Mouse (Mus musculus): ENCODE measurements around the gene Pcna. TPM values are rescaled to one million over a fixed set of nuclear protein-coding genes. Genes with fewer than 3 reads are reported as not detected.

The Pcna gene
- polyA plus RNA-seq, 1 experiment from 2014 or later = 410 TPM

- DNase-seq (ENCODE audit: low spot score) (no peak), ATAC-seq (ENCODE audit: insufficient number of reproducible peaks, low FRiP score, low TSS enrichment, low read depth) (no peak)
- Histone ChIP-seq H3K27ac (replicated peaks; ENCODE audit: low read depth, low read length) (no peak overlapping the region), H3K27me3 (ENCODE audit: control insufficient read depth, insufficient read depth, low read length) (no peaks in the 10 kb centered on the region), H3K4me2 (ENCODE audit: low read depth, severe bottlenecking) (no peak overlapping the region), H3K4me1 (ENCODE audit: control insufficient read depth, insufficient read depth, low read length) (no peaks in the 10 kb centered on the region; the same call in 1 of the 2 replicates), H3K4me3 (ENCODE audit: low read depth, low read length) (no peak overlapping the region), H3K36me3 (ENCODE audit: control insufficient read depth, insufficient read depth, low read length) (no peaks in the 10 kb centered on the region), H3K9me3 (ENCODE audit: control insufficient read depth, low read length) (no peaks in the 10 kb centered on the region), H3K9ac (ENCODE audit: low read length) (no peak overlapping the region)
- WGBS = 90% methylated on average over 3 of the region's 3 CpGs
Measured at GRCm38 (mm10) chr2:132266086-132266485, 13.0 kb upstream of the Pcna start.

GRCm38 (mm10) chr2:132265196-132265595 is 12.1 kb upstream of the Pcna start:
- WGBS = 89% methylated on average over 9 of the region's 9 CpGs
- Histone ChIP-seq H3K9ac (ENCODE audit: low read length) (no peak overlapping the region), H3K4me3 (ENCODE audit: low read depth, low read length) (no peak overlapping the region), H3K27ac (replicated peaks; ENCODE audit: low read depth, low read length) (no peak overlapping the region), H3K27me3 (ENCODE audit: control insufficient read depth, insufficient read depth, low read length) (no peaks in the 10 kb centered on the region), H3K4me1 (ENCODE audit: control insufficient read depth, insufficient read depth, low read length) (no peaks in the 10 kb centered on the region; the same call in 1 of the 2 replicates), H3K4me2 (ENCODE audit: low read depth, severe bottlenecking) (no peak overlapping the region), H3K36me3 (ENCODE audit: control insufficient read depth, insufficient read depth, low read length) (no peaks in the 10 kb centered on the region), H3K9me3 (ENCODE audit: control insufficient read depth, low read length) (no peaks in the 10 kb centered on the region)
- no peak for DNase-seq (ENCODE audit: low spot score)
- no peak for ATAC-seq (ENCODE audit: insufficient number of reproducible peaks, low FRiP score, low TSS enrichment, low read depth)

- H3K36me3 ChIP-seq (ENCODE audit: control insufficient read depth, insufficient read depth, low read length) = no peaks in the 10 kb centered on the region
- WGBS = 18% methylated on average over 6 of the region's 6 CpGs
- no peaks in the 10 kb centered on the region; the same call in 1 of the 2 replicates for H3K4me1 ChIP-seq (ENCODE audit: control insufficient read depth, insufficient read depth, low read length)
- peak overlapping the region; percentile 90 for H3K4me3 ChIP-seq (ENCODE audit: low read depth, low read length)
- peak overlapping the region; percentile 66 for H3K4me2 ChIP-seq (ENCODE audit: low read depth, severe bottlenecking)
- H3K9ac ChIP-seq (ENCODE audit: low read length) = peak overlapping the region; percentile 18; the same call in 1 of the 2 replicates
- no peaks in the 10 kb centered on the region for H3K27me3 ChIP-seq (ENCODE audit: control insufficient read depth, insufficient read depth, low read length)
- H3K9me3 ChIP-seq (ENCODE audit: control insufficient read depth, low read length) = no peaks in the 10 kb centered on the region
- no peak for DNase-seq (ENCODE audit: low spot score)
- no peak overlapping the region for H3K27ac ChIP-seq (replicated peaks; ENCODE audit: low read depth, low read length)
- no peak for ATAC-seq (ENCODE audit: insufficient number of reproducible peaks, low FRiP score, low TSS enrichment, low read depth)
Measured at GRCm38 (mm10) chr2:132264266-132264710, 11.2 kb upstream of the Pcna start.

- Histone ChIP-seq H3K36me3 (ENCODE audit: control insufficient read depth, insufficient read depth, low read length) (no peaks in the 10 kb centered on the region), H3K9ac (ENCODE audit: low read length) (peak overlapping the region; percentile 79), H3K4me1 (ENCODE audit: control insufficient read depth, insufficient read depth, low read length) (no peaks in the 10 kb centered on the region; the same call in 1 of the 2 replicates), H3K9me3 (ENCODE audit: control insufficient read depth, low read length) (no peaks in the 10 kb centered on the region), H3K4me2 (ENCODE audit: low read depth, severe bottlenecking) (peak overlapping the region; percentile 66), H3K4me3 (ENCODE audit: low read depth, low read length) (peak overlapping the region; percentile 90), H3K27me3 (ENCODE audit: control insufficient read depth, insufficient read depth, low read length) (no peaks in the 10 kb centered on the region), H3K27ac (replicated peaks; ENCODE audit: low read depth, low read length) (peak overlapping the region; percentile 58; the same call in 1 of the 2 replicates)
- WGBS = under 1% methylated on average over 47 of the region's 47 CpGs
- DNase-seq (ENCODE audit: low spot score) = peak; percentile 55
- peak; percentile 73; the same call in 1 of the 2 replicates for ATAC-seq (ENCODE audit: insufficient number of reproducible peaks, low FRiP score, low TSS enrichment, low read depth)
Measured at GRCm38 (mm10) chr2:132263421-132264265, 10.5 kb upstream of the Pcna start.

GRCm38 (mm10) chr2:132262879-132263398 is 9.8 kb upstream of the Pcna start, which contains the start of gene Cds2:
TSS of gene Cds2 (plus strand) at chr2:132263148.
- H3K9ac ChIP-seq (ENCODE audit: low read length) = peak within 1 kb of the TSS; percentile 79
- H3K27ac ChIP-seq (replicated peaks; ENCODE audit: low read depth, low read length) = peak within 1 kb of the TSS; percentile 58; the same call in 1 of the 2 replicates
- peak within 1 kb of the TSS; percentile 90 for H3K4me3 ChIP-seq (ENCODE audit: low read depth, low read length)
- no peaks in the 10 kb centered on the region for H3K36me3 ChIP-seq (ENCODE audit: control insufficient read depth, insufficient read depth, low read length)
- H3K4me1 ChIP-seq (ENCODE audit: control insufficient read depth, insufficient read depth, low read length) = no peaks in the 10 kb centered on the region; the same call in 1 of the 2 replicates
- no peaks in the 10 kb centered on the region for H3K9me3 ChIP-seq (ENCODE audit: control insufficient read depth, low read length)
- peak; percentile 98 for ATAC-seq (ENCODE audit: insufficient number of reproducible peaks, low FRiP score, low TSS enrichment, low read depth)
- peak; percentile 98 for DNase-seq (ENCODE audit: low spot score)
- H3K4me2 ChIP-seq (ENCODE audit: low read depth, severe bottlenecking) = peak within 1 kb of the TSS; percentile 66
- under 1% methylated on average over 49 of the region's 49 CpGs for WGBS
- H3K27me3 ChIP-seq (ENCODE audit: control insufficient read depth, insufficient read depth, low read length) = no peaks in the 10 kb centered on the region

- no peaks in the 10 kb centered on the region for H3K36me3 ChIP-seq (ENCODE audit: control insufficient read depth, insufficient read depth, low read length)
- no peak overlapping the region for H3K4me2 ChIP-seq (ENCODE audit: low read depth, severe bottlenecking)
- DNase-seq (ENCODE audit: low spot score) = no peak
- H3K27ac ChIP-seq (replicated peaks; ENCODE audit: low read depth, low read length) = no peak overlapping the region
- no peak overlapping the region for H3K9ac ChIP-seq (ENCODE audit: low read length)
- H3K4me1 ChIP-seq (ENCODE audit: control insufficient read depth, insufficient read depth, low read length) = no peaks in the 10 kb centered on the region; the same call in 1 of the 2 replicates
- WGBS = 77% methylated on average over 6 of the region's 6 CpGs
- H3K27me3 ChIP-seq (ENCODE audit: control insufficient read depth, insufficient read depth, low read length) = no peaks in the 10 kb centered on the region
- H3K9me3 ChIP-seq (ENCODE audit: control insufficient read depth, low read length) = no peaks in the 10 kb centered on the region
- no peak for ATAC-seq (ENCODE audit: insufficient number of reproducible peaks, low FRiP score, low TSS enrichment, low read depth)
- no peak overlapping the region for H3K4me3 ChIP-seq (ENCODE audit: low read depth, low read length)
Measured at GRCm38 (mm10) chr2:132262175-132262574, 9.1 kb upstream of the Pcna start.

GRCm38 (mm10) chr2:132260601-132261000 is 7.5 kb upstream of the Pcna start:
- Histone ChIP-seq H3K4me1 (ENCODE audit: control insufficient read depth, insufficient read depth, low read length) (no peaks in the 10 kb centered on the region; the same call in 1 of the 2 replicates), H3K9ac (ENCODE audit: low read length) (no peak overlapping the region), H3K36me3 (ENCODE audit: control insufficient read depth, insufficient read depth, low read length) (no peaks in the 10 kb centered on the region), H3K4me2 (ENCODE audit: low read depth, severe bottlenecking) (no peak overlapping the region), H3K27ac (replicated peaks; ENCODE audit: low read depth, low read length) (no peak overlapping the region), H3K9me3 (ENCODE audit: control insufficient read depth, low read length) (no peaks in the 10 kb centered on the region), H3K4me3 (ENCODE audit: low read depth, low read length) (no peak overlapping the region), H3K27me3 (ENCODE audit: control insufficient read depth, insufficient read depth, low read length) (no peaks in the 10 kb centered on the region)
- ATAC-seq (ENCODE audit: insufficient number of reproducible peaks, low FRiP score, low TSS enrichment, low read depth) (no peak), DNase-seq (ENCODE audit: low spot score) (no peak)
- WGBS = 93% methylated on average over 3 of the region's 3 CpGs

GRCm38 (mm10) chr2:132257350-132258068 is 4.4 kb upstream of the Pcna start:
- WGBS = 87% methylated on average over 6 of the region's 6 CpGs
- no peak overlapping the region for H3K4me2 ChIP-seq (ENCODE audit: low read depth, severe bottlenecking)
- H3K9me3 ChIP-seq (ENCODE audit: control insufficient read depth, low read length) = no peaks in the 10 kb centered on the region
- ATAC-seq (ENCODE audit: insufficient number of reproducible peaks, low FRiP score, low TSS enrichment, low read depth) (no peak), DNase-seq (ENCODE audit: low spot score) (no peak)
- H3K36me3 ChIP-seq (ENCODE audit: control insufficient read depth, insufficient read depth, low read length) = no peaks in the 10 kb centered on the region
- H3K9ac ChIP-seq (ENCODE audit: low read length) = no peak overlapping the region
- H3K4me1 ChIP-seq (ENCODE audit: control insufficient read depth, insufficient read depth, low read length) = no peaks in the 10 kb centered on the region
- H3K27me3 ChIP-seq (ENCODE audit: control insufficient read depth, insufficient read depth, low read length) = no peaks in the 10 kb centered on the region
- H3K4me3 ChIP-seq (ENCODE audit: low read depth, low read length) = no peak overlapping the region
- H3K27ac ChIP-seq (replicated peaks; ENCODE audit: low read depth, low read length) = no peak overlapping the region

Measured in limb, embryonic 11.5 days (tissue).